Mouse (Mus musculus) liver, postnatal 0 days (tissue): Measurements from ENCODE around the gene Mreg. TPM values are rescaled to one million over a fixed set of nuclear protein-coding genes. Genes with fewer than 3 reads are reported as not detected.
"Not testable (repeated sequence)": the region's sequence is repeated elsewhere in the genome, so short reads cannot be mapped to it uniquely, and the experiment has no call there.

Experiments
- ATAC-seq: fragments of 200-750 bp; cut with Nextera tagmentation; 2 replicates; pipeline ENCODE4 v1.8.0; 2017; ENCODE audit warnings: mild to moderate bottlenecking, moderate library complexity
- DNase-seq: peaks from one replicate; pipeline ENCODE4 v3.0.0-alpha.2; 2016
- H3K27ac ChIP-seq: fragments of 300-500 bp; sonication (generic); 2 replicates; pipeline ENCODE4 v1.5.1; 2014; ENCODE audit warnings: antibody characterized with exemption, moderate library complexity, mild to moderate bottlenecking, low read depth
- H3K27me3 ChIP-seq: fragments of 300-500 bp; sonication (generic); 2 replicates; pipeline ENCODE4 v1.6.1; 2014; ENCODE audit warnings: low read length, control low read depth, mixed read lengths; ENCODE audit not compliant: insufficient read depth
- H3K36me3 ChIP-seq: fragments of 300-500 bp; sonication (generic); replicated peaks from 2 replicates; pipeline ENCODE4 v1.6.1; 2014; ENCODE audit warnings: mild to moderate bottlenecking, control low read depth, low read length, moderate library complexity, mixed read lengths; ENCODE audit not compliant: insufficient read depth
- H3K4me1 ChIP-seq: fragments of 300-500 bp; sonication (generic); 2 replicates; pipeline ENCODE4 v1.6.1; 2014; ENCODE audit warnings: antibody characterized with exemption, mild to moderate bottlenecking, control low read depth; ENCODE audit not compliant: insufficient read depth
- H3K4me2 ChIP-seq: fragments of 300-500 bp; sonication (generic); 2 replicates; pipeline ENCODE4 v1.6.1; 2014; ENCODE audit warnings: low read depth, mild to moderate bottlenecking, low read length, moderate library complexity, mixed read lengths
- H3K4me3 ChIP-seq: fragments of 300-500 bp; sonication (generic); 2 replicates; pipeline ENCODE4 v1.5.1; 2014; ENCODE audit warnings: low read depth, low read length
- H3K9ac ChIP-seq: fragments of 300-500 bp; sonication (generic); replicated peaks from 2 replicates; pipeline ENCODE4 v1.6.1; 2014; ENCODE audit warnings: mild to moderate bottlenecking, moderate library complexity
- H3K9me3 ChIP-seq: fragments of 300-500 bp; sonication (generic); 2 replicates; pipeline ENCODE4 v1.6.1; 2016; ENCODE audit warnings: mild to moderate bottlenecking, control low read depth, low read length, mixed read lengths
- CTCF ChIP-seq: sonication (generic); IDR thresholded peaks from 2 replicates; pipeline ENCODE4 v1.5.1; 2016; ENCODE audit warnings: antibody characterized with exemption, low read depth
- EP300 ChIP-seq: IDR thresholded peaks from 2 replicates; pipeline ENCODE4 v1.6.1; 2016; ENCODE audit warnings: antibody characterized with exemption, low read depth, mild to moderate bottlenecking
- WGBS: fragments of 180-500 bp; shearing (Covaris S2); extraction: QIAGEN DNeasy Blood & Tissue Kit; methylation state at CpG from one replicate; pipeline ENCODE4 v1.1.7; 2014; ENCODE audit not compliant: insufficient replicate concordance; 5-methylcytosine and 5-hydroxymethylcytosine counted together
- polyA plus RNA-seq: library from polyadenylated mRNA; unstranded; fragments of >200 nt; fragmentation: Nextera tagmentation; extraction: Ambion mirVana; gene quantifications from 2 replicates; pipeline ENCODE4 v1.2.1, GENCODE M21; 2015

Gene Mreg
- polyA plus RNA-seq, 1 experiment from 2014 or later, result 10.0 TPM

- ATAC-seq, result no peak
- 0 out of 2 replicates have a peak, but pooled peaks cover 5% of the 10 kb centered on the region for H3K27me3 ChIP-seq
- no peak overlapping the region for H3K4me3 ChIP-seq
- H3K36me3 ChIP-seq, result no peaks in the 10 kb centered on the region
- TF ChIP-seq EP300 (no peak), CTCF (no peak)
- peaks cover 3% of the 10 kb centered on the region; the same call in 1 of the 2 replicates for H3K4me1 ChIP-seq
- H3K4me2 ChIP-seq, result no peak overlapping the region
- H3K9me3 ChIP-seq, result no peaks in the 10 kb centered on the region
- no peak overlapping the region; the same call in 1 of the 2 replicates for H3K27ac ChIP-seq
- 36% methylated on average over 4 of the region's 4 CpGs for WGBS
- H3K9ac ChIP-seq, result no peak overlapping the region
- DNase-seq, result no peak
These were observed 14.9 kb upstream of the Mreg start for GRCm38 (mm10) chr1:72226887-72227481.

GRCm38 (mm10) chr1:72226172-72226886 lies 14.2 kb upstream of the Mreg start:
- WGBS, result 1% methylated on average over 9 of the region's 18 CpGs
- Histone ChIP-seq H3K9me3 (no peaks in the 10 kb centered on the region), H3K9ac (no peak overlapping the region; the same call in 1 of the 2 replicates), H3K4me1 (peaks cover 3% of the 10 kb centered on the region; the same call in 1 of the 2 replicates), H3K36me3 (no peaks in the 10 kb centered on the region), H3K4me2 (peak overlapping the region; percentile 87; the same call in 1 of the 2 replicates), H3K4me3 (peak overlapping the region; percentile 56; the same call in 1 of the 2 replicates), H3K27me3 (0 out of 2 replicates have a peak, but pooled peaks cover 5% of the 10 kb centered on the region), H3K27ac (peak overlapping the region; percentile 75)
- DNase-seq (peak; percentile 54), ATAC-seq (peak; percentile 84)
- TF ChIP-seq EP300, result 0 out of 2 replicates have a peak, but pooled peaks have one; percentile 16
- no peak for TF ChIP-seq CTCF

DNA sequence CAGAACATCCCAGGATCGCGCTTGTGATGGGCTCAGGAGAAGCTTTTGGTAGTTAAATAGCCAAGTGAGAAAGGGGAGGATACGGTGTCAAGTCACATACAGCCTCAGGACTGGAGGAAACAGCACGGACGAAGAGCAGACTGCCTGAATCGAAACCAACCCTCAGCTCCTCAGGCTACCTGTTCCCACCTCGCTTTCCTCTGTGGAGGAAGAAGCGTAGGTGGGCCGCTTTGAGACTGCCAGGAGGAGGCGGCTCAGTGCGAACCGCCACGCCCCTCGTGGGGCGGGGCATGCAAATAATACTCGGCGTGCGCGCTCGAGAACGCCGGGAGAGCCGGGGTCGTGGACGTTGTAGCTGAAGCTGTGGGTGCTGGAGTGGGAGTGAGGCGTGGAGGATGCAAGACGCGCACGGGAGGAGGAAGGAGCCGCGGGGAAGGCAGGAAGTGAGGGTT lies 13.6 kb upstream of the Mreg start:
- not testable (repeated sequence) for H3K4me1 ChIP-seq, H3K9me3 ChIP-seq, H3K27me3 ChIP-seq, H3K36me3 ChIP-seq
- H3K27ac ChIP-seq, result peak overlapping the region; percentile 75
- H3K4me3 ChIP-seq, result peak overlapping the region; percentile 56
- peak; percentile 86 for DNase-seq
- under 1% methylated on average over 24 of the region's 31 CpGs for WGBS
- peak overlapping the region; percentile 59 for H3K9ac ChIP-seq
- peak; percentile 82 for ATAC-seq
- peak overlapping the region; percentile 87 for H3K4me2 ChIP-seq

DNA sequence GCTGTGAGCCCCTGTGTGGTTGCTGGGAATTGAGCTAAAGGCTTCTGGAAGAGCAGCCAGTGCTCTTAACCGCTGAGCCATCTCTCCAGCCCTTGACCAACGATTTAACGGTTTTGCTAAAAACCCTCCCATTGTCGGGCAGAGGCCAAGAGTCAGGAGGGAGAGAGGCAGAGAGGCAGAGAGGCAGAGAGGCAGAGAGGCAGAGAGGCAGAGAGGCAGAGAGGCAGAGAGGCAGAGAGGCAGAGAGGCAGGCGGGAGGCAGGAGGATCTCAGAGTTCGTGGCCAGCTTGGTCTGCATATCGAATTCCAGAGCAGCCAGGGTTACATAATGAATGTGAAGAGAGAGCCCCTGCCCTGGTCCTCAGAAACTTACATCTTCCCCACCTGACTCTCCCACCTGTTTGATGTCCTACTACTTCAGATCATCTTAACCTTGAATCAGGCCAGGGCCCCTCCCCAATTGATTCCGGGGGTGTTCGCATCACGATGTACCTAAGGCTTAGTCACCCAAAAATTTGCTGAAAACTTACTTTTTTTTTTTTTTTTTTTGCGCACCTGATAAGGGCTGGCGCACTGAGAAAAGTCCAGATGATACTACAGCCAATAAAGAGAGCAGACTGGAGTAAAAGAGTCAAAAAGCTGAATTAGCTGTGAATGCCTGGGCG lies 13.1 kb upstream of the Mreg start:
- ATAC-seq (no peak), DNase-seq (no peak)
- Histone ChIP-seq H3K4me2 (peak overlapping the region; percentile 87), H3K4me1 (peaks cover 2% of the 10 kb centered on the region; the same call in 1 of the 2 replicates), H3K36me3 (no peaks in the 10 kb centered on the region), H3K9me3 (no peaks in the 10 kb centered on the region), H3K27ac (no peak overlapping the region), H3K9ac (peak overlapping the region; percentile 59), H3K4me3 (peak overlapping the region; percentile 56), H3K27me3 (0 out of 2 replicates have a peak, but pooled peaks cover 5% of the 10 kb centered on the region)
- 17% methylated on average over 13 of the region's 13 CpGs for WGBS
- no peak for TF ChIP-seq EP300
- TF ChIP-seq CTCF, result no peak

DNA sequence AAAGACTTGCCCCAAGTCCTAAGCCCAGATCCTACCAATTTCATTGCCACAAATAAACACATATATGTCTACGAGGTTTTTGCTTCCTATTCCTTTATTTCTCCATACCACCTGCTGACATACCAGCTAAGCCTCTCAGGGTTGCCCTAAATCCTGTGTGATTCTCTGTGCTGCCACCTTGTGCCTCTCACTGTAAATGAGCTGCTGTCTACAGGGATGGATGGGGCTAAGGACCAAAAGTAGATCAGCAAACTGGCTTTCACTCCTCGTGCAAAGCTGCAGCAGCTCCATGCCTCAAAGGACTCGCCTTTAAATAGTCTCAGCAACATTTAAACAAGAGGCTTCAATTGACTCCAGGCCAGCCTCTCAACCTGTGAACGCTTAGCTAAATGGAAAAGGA lies 7.9 kb upstream of the Mreg start:
- peak; percentile 39 for DNase-seq

DNA sequence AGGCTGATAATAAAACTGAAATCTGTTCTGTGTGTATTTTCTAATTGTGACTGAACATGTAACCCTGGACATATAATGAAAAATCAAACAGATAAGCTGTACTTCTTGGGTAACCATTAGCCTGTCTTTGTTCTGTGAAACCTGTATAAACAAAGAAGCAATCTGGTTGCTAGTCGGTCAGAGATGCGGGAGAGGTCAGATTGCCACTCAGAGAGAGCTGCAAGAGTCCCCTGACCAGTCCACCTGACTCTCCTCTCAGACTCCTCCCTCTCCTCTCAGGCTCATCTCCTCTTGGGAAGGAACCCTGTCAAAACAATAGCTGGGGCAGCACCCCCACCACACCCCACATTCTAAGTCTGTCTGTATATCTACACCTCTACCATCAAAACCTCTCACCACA lies 7.0 kb upstream of the Mreg start:
- H3K9me3 ChIP-seq, result no peaks in the 10 kb centered on the region
- no peak overlapping the region for H3K4me3 ChIP-seq
- 52% methylated on average over 2 of the region's 2 CpGs for WGBS
- no peaks in the 10 kb centered on the region for H3K36me3 ChIP-seq
- TF ChIP-seq CTCF, result no peak
- TF ChIP-seq EP300, result no peak
- no peak overlapping the region for H3K9ac ChIP-seq
- peaks cover 7% of the 10 kb centered on the region for H3K4me1 ChIP-seq
- H3K27ac ChIP-seq, result no peak overlapping the region
- 0 out of 2 replicates have a peak, but pooled peaks cover 2% of the 10 kb centered on the region for H3K27me3 ChIP-seq
- DNase-seq, result no peak
- no peak overlapping the region for H3K4me2 ChIP-seq
- peak; percentile 61 for ATAC-seq

More for the DNA sequence above, 7.9 kb upstream of the Mreg start:
- H3K36me3 ChIP-seq, result no peaks in the 10 kb centered on the region
- H3K4me2 ChIP-seq, result no peak overlapping the region
- 24% methylated on average over 4 of the region's 4 CpGs for WGBS
- H3K27me3 ChIP-seq, result 0 out of 2 replicates have a peak, but pooled peaks cover 5% of the 10 kb centered on the region
- H3K9ac ChIP-seq, result no peak overlapping the region
- TF ChIP-seq CTCF, result peak; percentile 63
- TF ChIP-seq EP300, result no peak
- peak; percentile 66 for ATAC-seq
- H3K4me1 ChIP-seq, result peaks cover 1% of the 10 kb centered on the region
- no peaks in the 10 kb centered on the region for H3K9me3 ChIP-seq
- H3K4me3 ChIP-seq, result no peak overlapping the region
- H3K27ac ChIP-seq, result no peak overlapping the region
